Mouse (Mus musculus) olfactory bulb, adult 2 months (tissue): ENCODE measurements around the gene Mrs2. TPM values are rescaled to one million over a fixed set of nuclear protein-coding genes. Genes with fewer than 3 reads are reported as not detected.

Source experiments
- H3K27ac ChIP-seq: fragments of 200-500 bp; 2 replicates; pipeline ENCODE4 v1.5.1; 2012; ENCODE audit warnings: low read depth, low read length; ENCODE audit not compliant: insufficient read depth
- H3K4me1 ChIP-seq: fragments of 200-500 bp; 2 replicates; pipeline ENCODE4 v1.6.1; 2012; ENCODE audit warnings: low read length; ENCODE audit not compliant: control insufficient read depth, insufficient read depth
- H3K4me3 ChIP-seq: fragments of 200-500 bp; 2 replicates; pipeline ENCODE4 v1.5.1; 2012; ENCODE audit warnings: mild to moderate bottlenecking, low read depth, low read length, moderate library complexity; ENCODE audit not compliant: insufficient read depth
- CTCF ChIP-seq: fragments of 200-500 bp; IDR thresholded peaks from 2 replicates; pipeline ENCODE4 v1.5.1; 2012; ENCODE audit warnings: low read depth, mild to moderate bottlenecking, low read length, moderate library complexity; ENCODE audit not compliant: insufficient read depth
- POLR2A ChIP-seq: fragments of 200-500 bp; IDR thresholded peaks from 2 replicates; pipeline ENCODE4 v1.6.1; 2012; ENCODE audit warnings: mild to moderate bottlenecking, low read depth, low read length, moderate library complexity; ENCODE audit not compliant: insufficient read depth
- WGBS: fragments of 180-500 bp; shearing (Covaris S2); methylation state at CpG from one replicate; pipeline ENCODE4 v1.1.7; 2018; 5-methylcytosine and 5-hydroxymethylcytosine counted together
- polyA plus RNA-seq: library from polyadenylated mRNA; stranded (reverse); fragments of >200 nt; gene quantifications from 2 replicates; pipeline ENCODE4 v1.2.4, GENCODE M21; 2012; ENCODE audit warnings: low replicate concordance; ENCODE audit not compliant: missing spikeins, insufficient read depth, insufficient read length

Gene Mrs2
- polyA plus RNA-seq = not detected in 2 replicates

DNA sequence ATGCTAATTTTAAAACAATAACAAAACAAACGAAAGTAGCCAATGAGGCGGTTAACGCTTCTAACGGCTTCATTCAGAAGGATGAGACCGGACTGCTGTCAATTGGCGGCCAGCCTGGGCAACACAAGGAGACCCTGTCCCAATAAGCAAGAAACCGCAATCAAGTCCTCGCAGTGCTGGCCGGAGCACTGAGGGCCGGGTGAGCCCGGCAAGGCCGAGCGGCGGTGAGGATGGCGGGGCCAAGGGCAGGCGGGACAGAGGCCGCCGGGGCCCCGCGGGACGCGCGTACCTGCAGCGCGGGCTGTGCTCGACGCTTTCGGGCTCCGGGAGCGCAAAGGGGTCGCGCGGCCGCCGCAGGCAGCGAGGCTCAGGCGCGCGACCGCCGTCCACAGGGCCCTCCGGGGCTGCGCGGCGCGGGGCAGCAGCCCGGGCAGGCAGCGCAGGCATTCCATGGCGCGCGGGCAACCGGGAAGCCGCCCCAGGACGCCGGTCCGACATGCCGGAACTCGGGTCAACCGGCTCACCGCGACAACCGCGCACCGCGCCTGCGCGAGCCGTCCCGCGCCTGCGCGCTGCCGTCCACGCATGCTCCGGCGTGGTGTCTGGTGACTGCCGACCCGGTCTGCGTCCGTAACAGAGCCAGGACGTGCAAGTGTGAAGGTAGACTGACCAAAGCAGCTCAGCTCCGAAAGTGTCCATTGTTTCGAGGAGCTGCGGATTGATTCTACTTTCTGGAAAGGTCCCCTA is at the start of gene Mrs2:
Gene Mrs2 (minus strand): TSS at position 587 of the 747 bp plus-strand sequence.
- TF ChIP-seq CTCF = 0 out of 2 replicates have a peak, but pooled peaks have one; percentile 11
- TF ChIP-seq POLR2A = peak; percentile 82

DNA sequence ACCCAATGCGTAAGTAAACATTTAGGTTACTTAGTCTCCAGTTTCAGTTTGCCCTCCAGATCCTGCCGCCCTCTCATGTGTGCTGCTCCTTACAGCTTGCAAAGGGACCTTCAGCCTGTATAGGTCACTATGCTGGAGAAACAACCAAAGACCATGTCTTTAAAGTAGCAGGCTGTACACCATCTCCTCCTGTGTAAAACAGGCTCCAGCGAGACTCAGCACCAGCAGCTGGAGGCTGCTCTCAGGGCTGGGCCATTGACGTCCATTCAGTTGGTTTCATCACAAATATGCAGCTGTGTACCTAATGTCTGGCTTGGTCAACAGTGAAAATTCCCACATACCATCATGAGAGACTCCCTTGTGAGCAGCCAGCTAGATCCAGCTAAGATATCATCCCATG is 49.6 kb upstream of the Mrs2 start:
- Histone ChIP-seq H3K4me3 (no peak overlapping the region), H3K4me1 (no peaks in the 10 kb centered on the region), H3K27ac (no peak overlapping the region)
- 86% methylated on average over 4 of the region's 4 CpGs for WGBS
- no peak for TF ChIP-seq CTCF
- TF ChIP-seq POLR2A = no peak

More for the DNA sequence above, at the start of gene Mrs2:
- H3K4me3 ChIP-seq = peak within 1 kb of the TSS; percentile 93
- peak within 1 kb of the TSS; percentile 49 for H3K27ac ChIP-seq
- under 1% methylated on average over 84 of the region's 84 CpGs for WGBS
- H3K4me1 ChIP-seq = peaks cover 3% of the 10 kb centered on the region

GRCm38 (mm10) chr13:25067183-25067582 is 47.0 kb upstream of the Mrs2 start:
- WGBS = 89% methylated on average over 4 of the region's 4 CpGs
- Histone ChIP-seq H3K27ac (no peak overlapping the region), H3K4me3 (no peak overlapping the region), H3K4me1 (no peaks in the 10 kb centered on the region)
- TF ChIP-seq POLR2A (no peak), CTCF (no peak)

GRCm38 (mm10) chr13:25066659-25067058 is 46.5 kb upstream of the Mrs2 start:
- no peak for TF ChIP-seq CTCF
- no peak overlapping the region for H3K27ac ChIP-seq
- WGBS = 96% methylated on average over 2 of the region's 2 CpGs
- no peak overlapping the region for H3K4me3 ChIP-seq
- H3K4me1 ChIP-seq = no peaks in the 10 kb centered on the region

DNA sequence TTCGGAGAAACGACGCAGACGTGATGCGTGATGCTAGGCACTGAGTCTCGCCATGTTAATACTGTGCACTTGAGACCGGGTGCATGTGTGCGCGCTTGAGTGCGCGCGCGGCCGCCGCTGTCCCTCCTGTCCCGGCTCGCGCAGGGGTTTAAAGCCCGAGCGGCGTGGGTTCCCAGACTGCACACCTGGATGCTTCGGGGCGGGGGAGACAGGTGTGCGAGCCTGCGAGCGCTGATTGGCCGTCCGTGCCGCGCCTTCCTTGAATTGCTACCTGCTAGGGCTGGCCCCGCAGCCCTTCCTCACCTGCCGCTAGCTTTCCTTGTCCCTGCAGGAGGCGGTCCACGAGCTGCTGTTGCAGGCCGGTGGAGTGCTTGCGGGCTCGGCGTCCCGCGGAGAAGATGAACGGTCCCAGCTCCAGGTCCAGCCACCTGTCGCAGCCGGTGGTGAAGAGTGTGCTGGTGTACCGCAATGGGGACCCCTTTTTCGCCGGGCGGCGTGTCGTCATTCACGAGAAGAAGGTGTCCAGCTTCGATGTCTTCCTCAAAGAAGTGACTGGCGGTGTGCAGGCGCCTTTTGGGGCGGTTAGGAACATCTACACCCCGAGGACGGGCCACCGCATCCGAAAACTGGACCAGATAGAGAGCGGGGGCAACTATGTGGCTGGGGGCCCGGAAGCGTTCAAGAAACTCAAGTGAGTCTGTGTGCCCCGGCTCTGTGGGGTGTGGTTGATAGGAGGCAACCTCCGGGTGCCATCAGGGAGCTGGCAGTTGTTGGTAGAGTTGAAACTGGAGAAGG is 35.9 kb upstream of the Mrs2 start, which contains the start of gene Dcdc2a:
Gene Dcdc2a (plus strand): TSS at position 132 of the 795 bp plus-strand sequence.
- Histone ChIP-seq H3K4me1 (peaks cover 8% of the 10 kb centered on the region), H3K27ac (no peak within 1 kb of the TSS), H3K4me3 (peak within 1 kb of the TSS; percentile 56)
- TF ChIP-seq POLR2A (no peak), CTCF (no peak)
- WGBS = 4% methylated on average over 63 of the region's 63 CpGs

GRCm38 (mm10) chr13:25055111-25055554 is 35.0 kb upstream of the Mrs2 start:
- under 1% methylated on average over 35 of the region's 35 CpGs for WGBS
- Histone ChIP-seq H3K4me3 (peak overlapping the region; percentile 56), H3K4me1 (peaks cover 8% of the 10 kb centered on the region), H3K27ac (no peak overlapping the region)
- no peak for TF ChIP-seq POLR2A
- TF ChIP-seq CTCF = peak; percentile 22; the same call in 1 of the 2 replicates

GRCm38 (mm10) chr13:25052671-25053070 is 32.5 kb upstream of the Mrs2 start:
- H3K4me1 ChIP-seq = peaks cover 8% of the 10 kb centered on the region
- WGBS = 94% methylated on average over 5 of the region's 5 CpGs
- no peak overlapping the region for H3K27ac ChIP-seq
- TF ChIP-seq CTCF (no peak), POLR2A (no peak)
- H3K4me3 ChIP-seq = no peak overlapping the region

GRCm38 (mm10) chr13:25039488-25039887 is 19.3 kb upstream of the Mrs2 start:
- WGBS = 75% methylated on average over 2 of the region's 2 CpGs

GRCm38 (mm10) chr13:25027114-25027425 is 6.9 kb upstream of the Mrs2 start:
- no peak overlapping the region for H3K27ac ChIP-seq
- no peaks in the 10 kb centered on the region for H3K4me1 ChIP-seq
- WGBS = 73% methylated on average over 3 of the region's 3 CpGs
- TF ChIP-seq CTCF (no peak), POLR2A (no peak)
- no peak overlapping the region for H3K4me3 ChIP-seq

More at GRCm38 (mm10) chr13:25039488-25039887, 19.3 kb upstream of the Mrs2 start:
- Histone ChIP-seq H3K27ac (no peak overlapping the region), H3K4me3 (no peak overlapping the region), H3K4me1 (no peaks in the 10 kb centered on the region)
- TF ChIP-seq CTCF = no peak
- TF ChIP-seq POLR2A = no peak
